Mouse (Mus musculus) left cerebral cortex, adult 2 months (tissue): ENCODE measurements at regions not wholly inside any gene's neighbourhood (a gene's known extent, or its start where the extent isn't known, plus 50 kb on each side); places are given as distances from the start of the nearest gene placed in this dataset.

Source experiments
- DNase-seq, 2 experiments: peaks; one replicate each; pipeline ENCODE4 v3.0.0; 2021 to 2022; ENCODE audit warnings: low spot score in 2 of 2, mixed read lengths in 1 of 2; ENCODE audit errors: extremely low spot score in 1 of 2
- H3K27ac ChIP-seq: fragments of 200-600 bp; 2 replicates; pipeline ENCODE4 v1.8.1; 2022
- H3K4me3 ChIP-seq: fragments of 200-600 bp; 2 replicates; pipeline ENCODE4 v1.8.1; 2022
- CTCF ChIP-seq: fragments of 200-600 bp; IDR thresholded peaks from 2 replicates; pipeline ENCODE4 v1.8.1; 2022; ENCODE audit warnings: antibody characterized with exemption, mild to moderate bottlenecking, moderate library complexity
- intact Hi-C: fragments of 180-260 bp; cut with DNase I; formaldehyde crosslinking; loops from one replicate; pipeline ENCODE4 v1.15.1; 2025

- DNase-seq = no peak
- H3K27ac ChIP-seq = no peak overlapping the region
- H3K4me3 ChIP-seq = no peak overlapping the region
- intact Hi-C loops = no loop called here
- no peak for TF ChIP-seq CTCF
These were observed 153.8 kb downstream of the Lmbrd1 start for GRCm38 (mm10) chr1:24832246-24832645.

- H3K4me3 ChIP-seq = no peak overlapping the region
- intact Hi-C loops = no loop called here
- TF ChIP-seq CTCF = no peak
- no peak overlapping the region for H3K27ac ChIP-seq
- DNase-seq = no peak
These were observed 188.4 kb downstream of the Lmbrd1 start for GRCm38 (mm10) chr1:24866877-24867276.

- no peak overlapping the region for H3K27ac ChIP-seq
- TF ChIP-seq CTCF = no peak
- DNase-seq = peak in 1 of 2 experiments; percentile 27
- intact Hi-C loops = no loop called here
- peak overlapping the region; percentile 20 for H3K4me3 ChIP-seq
These were observed 191.3 kb downstream of the Lmbrd1 start for GRCm38 (mm10) chr1:24869772-24870171.

GRCm38 (mm10) chr1:24870685-24871417 lies 192.4 kb downstream of the Lmbrd1 start:
- no peak for DNase-seq
- Histone ChIP-seq H3K27ac (no peak overlapping the region), H3K4me3 (no peak overlapping the region)
- intact Hi-C loops = no loop called here
- TF ChIP-seq CTCF = no peak

- no peak for TF ChIP-seq CTCF
- intact Hi-C loops = no loop called here
- H3K27ac ChIP-seq = no peak overlapping the region
These were observed 198.6 kb downstream of the Lmbrd1 start for GRCm38 (mm10) chr1:24877014-24877413.

GRCm38 (mm10) chr1:24883638-24884037 lies 205.2 kb downstream of the Lmbrd1 start:
- H3K4me3 ChIP-seq = no peak overlapping the region
- no peak for TF ChIP-seq CTCF
- no peak for DNase-seq
- intact Hi-C loops = no loop called here
- H3K27ac ChIP-seq = no peak overlapping the region

More at GRCm38 (mm10) chr1:24877014-24877413, 198.6 kb downstream of the Lmbrd1 start:
- DNase-seq = no peak
- no peak overlapping the region for H3K4me3 ChIP-seq

GRCm38 (mm10) chr1:24901278-24901677 lies 222.8 kb downstream of the Lmbrd1 start:
- no peak overlapping the region for H3K4me3 ChIP-seq
- DNase-seq = peak; percentile 70 to 78
- peak; percentile 74 for TF ChIP-seq CTCF
- intact Hi-C loops = loop anchor here (5.0 to 10.0 kb wide), 5 partner anchors 184 to 926 kb away; partner anchors contain the start of gene Adgrb3
- no peak overlapping the region for H3K27ac ChIP-seq

- Histone ChIP-seq H3K27ac (no peak overlapping the region), H3K4me3 (no peak overlapping the region)
- no peak for TF ChIP-seq CTCF
- no peak for DNase-seq
- intact Hi-C loops = loop anchor here (1.0 kb wide), 1 partner anchor 70 kb away; no protein-coding TSS in a partner anchor
These were observed 260.2 kb downstream of the Lmbrd1 start for GRCm38 (mm10) chr1:24938303-24939263.

GRCm38 (mm10) chr1:24942757-24943296 lies 264.4 kb downstream of the Lmbrd1 start:
- intact Hi-C loops = no loop called here
- no peak for TF ChIP-seq CTCF

GRCm38 (mm10) chr1:24943451-24943850 lies 265.0 kb downstream of the Lmbrd1 start:
- intact Hi-C loops = no loop called here
- no peak overlapping the region for H3K27ac ChIP-seq
- DNase-seq = no peak
- H3K4me3 ChIP-seq = no peak overlapping the region
- no peak for TF ChIP-seq CTCF

More at GRCm38 (mm10) chr1:24942757-24943296, 264.4 kb downstream of the Lmbrd1 start:
- no peak overlapping the region for H3K4me3 ChIP-seq
- H3K27ac ChIP-seq = no peak overlapping the region
- no peak for DNase-seq

- intact Hi-C loops = no loop called here
- Histone ChIP-seq H3K27ac (no peak overlapping the region), H3K4me3 (no peak overlapping the region)
- no peak for DNase-seq
- no peak for TF ChIP-seq CTCF
These were observed 294.3 kb downstream of the Lmbrd1 start for GRCm38 (mm10) chr1:24972681-24973080.
